Mouse (Mus musculus): ENCODE data around the gene Ak9. TPM values are rescaled to one million over a fixed set of nuclear protein-coding genes. Genes with fewer than 3 reads are reported as not detected.

Gene Ak9
- polyA plus RNA-seq, 3 experiments from 2014 or later, result 0.06 to 0.07 TPM; not detected in 1

GRCm38 (mm10) chr10:41451656-41452055 lies 147.9 kb downstream of the Ak9 start:
- ATAC-seq, result no peak

- ATAC-seq, result no peak
These were observed 149.0 kb downstream of the Ak9 start for GRCm38 (mm10) chr10:41452791-41453190.

GRCm38 (mm10) chr10:41459990-41460389 lies 156.2 kb downstream of the Ak9 start:
- no peak for ATAC-seq

GRCm38 (mm10) chr10:41460501-41460900 lies 156.7 kb downstream of the Ak9 start:
- no peak for ATAC-seq

- ATAC-seq, result no peak
These were observed 157.4 kb downstream of the Ak9 start for GRCm38 (mm10) chr10:41461057-41461722.

- ATAC-seq, result no peak
These were observed 160.7 kb downstream of the Ak9 start for GRCm38 (mm10) chr10:41464401-41464955.

GRCm38 (mm10) chr10:41467325-41467724 lies 163.5 kb downstream of the Ak9 start:
- no peak for ATAC-seq

- peak; percentile 20 for ATAC-seq
These were observed 166.9 kb downstream of the Ak9 start for GRCm38 (mm10) chr10:41470693-41471092.

- no peak for ATAC-seq
These were observed 168.8 kb downstream of the Ak9 start for GRCm38 (mm10) chr10:41472534-41472933.

GRCm38 (mm10) chr10:41472962-41473481 lies 169.2 kb downstream of the Ak9 start:
- ATAC-seq, result peak; percentile 36

GRCm38 (mm10) chr10:41473782-41474468 lies 170.1 kb downstream of the Ak9 start:
- peak; percentile 39 for ATAC-seq

GRCm38 (mm10) chr10:41474981-41475391 lies 171.2 kb downstream of the Ak9 start:
- ATAC-seq, result no peak

GRCm38 (mm10) chr10:41476171-41477017 lies 172.6 kb downstream of the Ak9 start, which contains the start of gene Mical1:
Gene Mical1 (plus strand): TSS chr10:41476314.
- ATAC-seq, result peak; percentile 49

- ATAC-seq, result peak; percentile 1
These were observed 173.2 kb downstream of the Ak9 start for GRCm38 (mm10) chr10:41477018-41477277.

GRCm38 (mm10) chr10:41477278-41478181 lies 173.8 kb downstream of the Ak9 start:
- ATAC-seq, result peak; percentile 45

GRCm38 (mm10) chr10:41479961-41480360 lies 176.2 kb downstream of the Ak9 start:
- no peak for ATAC-seq

- no peak for ATAC-seq
These were observed 177.4 kb downstream of the Ak9 start for GRCm38 (mm10) chr10:41480938-41481880.

- no peak for ATAC-seq
These were observed 178.7 kb downstream of the Ak9 start for GRCm38 (mm10) chr10:41482446-41482845.

Measured in inflammation-experienced regulatory T-cells, adult 6 months (primary cell).